Mouse (Mus musculus) adrenal gland, postnatal 4 days (tissue): ENCODE results near the gene Olfr462. TPM values are rescaled to one million over a fixed set of nuclear protein-coding genes. Genes with fewer than 3 reads are reported as not detected.
"Not testable (repeated sequence)": the region's sequence is repeated elsewhere in the genome, so short reads cannot be mapped to it uniquely, and the experiment has no call there.

Experiments used
- DNase-seq, 2 experiments: peaks; one replicate each; pipeline ENCODE4 v3.0.0; 2021 to 2022; ENCODE audit warnings: low spot score in 2 of 2, mixed read lengths in 2 of 2
- long read RNA-seq, 2 experiments: library from polyadenylated mRNA; stranded (forward); transcript quantifications; one replicate each; pipeline ENCODE4 v2.0.0; 2021
- total RNA-seq, 2 experiments: library from RNA; stranded (reverse); gene quantifications; 2 replicates each; pipeline ENCODE4 v1.2.3; 2021

Gene Olfr462
- total RNA-seq, result not detected
- long read RNA-seq, experiment 1, result 0 reads
- long read RNA-seq, experiment 2, result 0 reads

DNA sequence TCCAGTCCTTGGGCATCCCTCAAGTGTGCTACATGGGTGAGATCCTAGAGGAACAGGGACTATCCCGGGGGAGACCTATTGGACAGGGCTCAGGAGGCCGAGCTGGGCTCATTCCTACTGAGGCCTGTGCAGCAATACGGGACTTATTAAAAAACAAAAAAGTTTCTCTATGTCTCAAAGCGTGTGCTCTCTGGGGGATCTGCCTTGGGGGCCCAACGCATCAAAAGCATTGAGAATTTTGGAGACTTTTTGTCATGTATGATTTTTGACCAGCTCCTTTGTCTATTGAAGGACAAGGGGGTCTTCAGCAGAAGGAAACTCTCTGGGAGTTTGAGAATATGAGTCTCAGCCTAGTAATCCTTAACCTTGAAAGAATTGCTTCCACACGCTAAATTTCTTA, at the start of gene Olfr462:
Olfr462 (minus strand) TSS at position 101 of the 400 bp plus-strand sequence.
- no peak for DNase-seq

DNA sequence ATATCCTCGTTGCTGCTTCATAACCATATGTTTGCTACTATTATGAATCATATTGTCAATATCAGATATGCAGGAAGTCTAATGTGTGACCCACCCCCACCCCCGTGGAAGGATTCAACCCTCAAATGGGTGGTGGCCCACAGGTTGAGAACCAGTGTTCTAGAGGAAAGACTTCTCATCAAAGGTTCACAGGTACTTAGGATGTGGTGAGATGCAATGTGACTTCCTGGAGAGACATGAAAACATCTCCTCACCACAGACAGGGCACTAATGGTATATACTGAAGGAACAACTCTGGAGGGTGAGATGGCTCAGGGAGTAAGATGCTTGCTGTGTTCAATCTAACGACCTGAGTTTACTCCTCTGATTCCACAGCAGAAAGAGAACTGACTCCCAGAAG, 43.4 kb upstream of the Olfr462 start:
- no peak for DNase-seq

DNA sequence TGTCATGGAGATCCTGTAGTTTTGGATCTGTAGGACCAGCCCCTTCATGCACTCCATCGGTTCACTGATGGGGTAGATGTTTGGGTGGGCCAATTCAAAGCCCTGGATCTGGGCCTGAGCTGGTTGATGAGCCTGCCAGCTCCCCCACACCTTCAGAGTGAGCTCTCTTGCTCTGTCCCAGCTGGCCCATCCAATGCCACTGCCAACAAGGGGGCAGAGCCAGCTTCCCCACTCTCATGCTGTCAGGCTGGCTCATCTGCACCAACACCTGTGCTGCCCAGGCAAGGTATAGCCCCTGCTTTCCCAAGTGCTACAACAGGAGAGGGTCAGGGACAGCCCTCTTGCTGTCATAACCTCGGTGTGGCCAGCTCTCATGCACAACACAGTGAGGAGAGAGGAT, 41.7 kb upstream of the Olfr462 start:
- DNase-seq, result no peak

DNA sequence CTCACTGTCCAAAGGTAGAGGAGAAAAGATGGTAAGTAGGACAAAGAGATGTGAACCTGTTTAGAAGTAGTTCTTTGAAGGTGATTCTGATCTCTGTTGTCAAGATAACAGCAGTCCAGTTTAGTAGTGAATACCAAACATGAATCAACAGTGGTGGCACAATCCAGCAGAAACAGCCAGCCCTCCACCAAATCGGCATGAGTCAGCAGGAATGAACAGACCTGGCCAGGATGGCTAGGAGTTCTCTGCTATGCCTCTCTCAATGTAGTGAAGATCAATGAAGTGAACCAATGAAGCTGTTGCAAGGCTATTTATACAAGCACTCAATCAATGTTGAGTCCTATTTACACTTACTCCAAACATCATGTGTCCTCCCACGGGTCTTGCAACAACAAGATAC, 38.3 kb upstream of the Olfr462 start:
- DNase-seq, result no peak

DNA sequence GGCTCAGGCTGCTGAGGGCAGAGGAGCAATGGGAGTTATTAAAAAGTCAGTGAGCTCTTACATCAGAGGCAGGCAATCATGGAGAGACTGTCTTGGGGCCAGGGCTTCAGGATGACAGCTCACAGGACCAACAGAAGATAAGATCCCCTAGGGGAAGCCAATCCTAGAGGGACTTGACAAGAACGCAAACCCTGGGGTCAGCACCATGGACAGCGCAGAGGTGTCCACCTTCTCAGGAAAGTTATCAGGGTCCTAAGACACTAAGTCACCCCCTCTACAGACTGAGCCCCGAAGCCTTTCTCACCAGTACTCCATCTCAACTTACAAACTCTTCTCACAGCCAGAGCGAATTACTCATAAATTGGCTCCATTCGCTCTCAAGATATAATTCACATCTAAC, 28.9 kb upstream of the Olfr462 start, which contains the start of gene Olfr464:
Olfr464 (minus strand) TSS at position 2 of the 400 bp plus-strand sequence.
- DNase-seq, result no peak

DNA sequence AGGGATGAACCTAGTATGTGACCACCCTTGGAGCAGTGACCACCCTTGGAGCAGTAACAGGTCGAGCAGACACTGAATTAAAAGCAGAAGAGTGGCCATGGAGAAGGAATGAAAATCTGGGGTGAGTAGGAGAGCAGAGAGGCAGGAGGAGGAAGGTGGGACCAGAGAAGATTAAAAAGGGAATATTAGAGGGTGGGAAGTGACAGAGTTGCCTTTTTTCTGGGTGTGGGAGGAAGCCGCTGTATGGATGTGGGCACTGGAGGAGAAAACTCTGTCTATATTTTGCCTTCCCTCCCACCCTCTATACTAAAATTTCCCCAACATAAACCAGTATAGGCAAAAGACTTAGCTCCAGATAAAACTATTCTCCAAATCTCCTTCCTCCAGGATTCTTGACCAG, 28.2 kb upstream of the Olfr462 start:
- no peak for DNase-seq

DNA sequence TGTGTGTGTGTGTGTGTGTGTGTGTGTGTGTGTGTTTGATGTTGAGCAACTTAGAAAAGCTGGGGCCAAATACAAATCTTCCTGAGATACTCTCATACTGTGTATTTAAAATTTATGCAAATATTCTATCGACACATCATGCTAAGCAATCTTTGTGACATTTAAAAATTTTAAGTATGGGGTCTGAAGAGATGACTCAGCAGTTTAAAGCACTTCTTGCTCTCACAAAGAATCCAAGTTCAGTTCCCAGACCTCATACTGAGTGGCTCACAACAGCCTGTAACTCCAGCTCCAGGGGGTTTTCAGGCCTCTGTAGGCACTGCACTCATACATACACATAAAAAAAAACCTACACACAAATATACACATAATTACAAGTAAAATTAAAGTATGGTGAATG, 23.9 kb upstream of the Olfr462 start:
- DNase-seq, result no peak

DNA sequence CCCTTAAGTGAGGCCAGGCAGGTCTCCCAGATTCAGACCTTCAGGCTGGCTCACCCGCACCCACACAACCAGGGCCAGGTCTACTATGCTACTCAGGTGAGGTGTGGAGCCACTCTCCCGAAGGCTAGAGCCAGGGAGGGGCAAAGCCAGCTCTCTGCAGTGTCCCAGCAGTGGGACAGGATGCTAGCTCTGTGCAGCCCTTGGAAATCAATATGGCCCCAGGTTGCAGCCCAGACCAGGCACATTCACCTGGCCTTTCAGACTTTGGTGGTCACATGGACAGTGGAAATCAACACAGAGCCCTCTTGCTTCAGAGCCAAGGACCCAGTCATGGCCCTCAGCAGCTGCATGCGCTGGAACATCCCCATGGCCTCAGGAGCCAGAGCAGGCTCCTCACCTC, 12.3 kb upstream of the Olfr462 start:
- no peak for DNase-seq

DNA sequence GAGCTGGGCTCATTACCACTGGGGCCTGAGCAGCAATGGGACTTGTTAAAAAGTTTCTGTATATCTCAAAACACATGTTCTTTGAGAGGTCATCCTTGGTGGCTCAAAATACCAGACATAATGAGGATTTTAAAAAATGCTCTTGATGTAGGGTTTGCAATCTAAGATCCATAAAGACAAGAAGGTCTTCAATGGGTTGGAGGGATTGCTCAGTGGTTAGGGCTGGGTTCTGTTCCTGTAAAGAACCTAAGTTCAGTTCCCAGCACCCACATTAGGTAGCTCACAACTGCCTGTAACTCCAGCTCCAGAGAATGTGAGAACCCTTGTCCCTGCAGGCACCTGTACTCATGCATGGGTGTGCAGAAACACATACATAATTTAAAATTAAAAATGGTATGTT, 5.2 kb upstream of the Olfr462 start, which contains the start of gene Olfr463:
Olfr463 (minus strand) TSS at position 101 of the 400 bp plus-strand sequence.
- DNase-seq, result no peak

DNA sequence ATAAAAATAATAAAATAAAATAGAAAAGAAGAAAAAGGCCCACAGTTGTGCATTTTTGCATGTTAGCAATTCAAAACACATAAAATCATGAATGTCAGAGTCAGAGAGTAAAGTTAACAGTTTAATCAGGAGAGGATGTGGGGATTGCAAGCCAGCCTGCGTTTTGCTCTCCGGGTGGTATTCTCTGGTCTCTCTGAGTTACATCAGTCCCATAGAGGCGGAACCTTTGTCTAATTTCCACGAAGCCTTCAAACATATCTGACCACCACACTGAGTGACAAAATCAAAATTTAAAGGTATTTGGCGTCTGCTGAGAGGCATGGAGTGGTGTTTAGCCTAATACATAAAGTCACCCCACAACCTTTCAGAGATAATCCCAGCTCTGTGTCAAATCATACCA, 7.2 kb downstream of the Olfr462 start:
- no peak for DNase-seq

DNA sequence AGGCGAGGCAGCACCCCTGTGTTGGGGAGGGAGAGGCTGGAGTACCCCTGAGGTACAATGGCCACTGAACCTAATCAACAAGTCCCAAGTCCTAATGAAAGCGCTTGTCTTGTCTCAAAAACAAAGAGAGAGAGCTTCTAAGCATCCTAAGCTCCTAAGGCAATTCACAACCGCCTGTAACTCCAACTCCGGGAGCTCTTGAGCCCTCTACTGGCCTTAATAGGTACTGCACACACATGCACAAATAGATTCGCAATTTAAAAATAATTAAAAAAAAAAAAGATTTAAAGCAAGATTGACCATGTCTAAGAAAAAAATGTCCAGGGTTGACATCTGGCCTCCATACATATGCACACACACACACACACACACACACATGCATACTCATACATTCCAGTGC, 8.6 kb downstream of the Olfr462 start:
- no peak for DNase-seq

DNA sequence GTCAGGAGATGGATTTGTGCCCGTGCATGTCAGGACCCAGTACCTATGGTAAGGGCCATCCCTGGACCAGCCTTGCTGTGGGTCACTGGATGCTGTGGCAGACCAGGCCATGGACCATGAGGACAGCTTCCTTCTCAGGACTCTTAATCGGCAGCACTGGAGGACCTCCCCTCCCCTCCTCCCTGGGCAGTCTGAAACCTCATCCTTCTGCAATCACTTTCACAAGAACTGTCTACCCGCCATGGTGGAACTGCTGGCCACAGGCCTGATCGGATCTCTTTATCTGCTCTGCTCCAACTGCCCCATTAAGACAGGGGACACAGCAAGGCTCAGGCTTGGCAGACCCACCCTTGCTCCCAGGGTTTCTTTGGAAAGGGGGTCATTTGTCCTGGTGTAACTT, 10.4 kb downstream of the Olfr462 start:
- no peak for DNase-seq

DNA sequence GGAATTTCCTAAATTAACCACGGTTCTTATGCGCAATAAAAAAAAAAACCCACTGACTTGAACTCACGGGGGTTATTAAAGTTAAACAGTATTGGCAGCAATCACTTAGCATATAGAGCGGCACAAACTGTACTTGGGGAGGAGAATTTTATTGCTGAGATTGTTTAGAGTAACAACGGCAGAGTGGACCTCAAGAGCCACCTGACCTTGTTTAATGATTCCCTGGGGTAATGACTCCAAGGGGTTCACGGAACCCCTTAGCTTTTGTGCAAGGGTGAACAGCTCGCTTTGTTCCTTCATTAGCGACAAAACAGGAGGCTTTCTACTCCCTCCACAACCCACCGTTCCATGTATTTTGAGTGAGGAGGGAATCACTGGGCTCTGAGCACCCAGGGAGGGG, 12.2 kb downstream of the Olfr462 start:
- DNase-seq, result no peak

DNA sequence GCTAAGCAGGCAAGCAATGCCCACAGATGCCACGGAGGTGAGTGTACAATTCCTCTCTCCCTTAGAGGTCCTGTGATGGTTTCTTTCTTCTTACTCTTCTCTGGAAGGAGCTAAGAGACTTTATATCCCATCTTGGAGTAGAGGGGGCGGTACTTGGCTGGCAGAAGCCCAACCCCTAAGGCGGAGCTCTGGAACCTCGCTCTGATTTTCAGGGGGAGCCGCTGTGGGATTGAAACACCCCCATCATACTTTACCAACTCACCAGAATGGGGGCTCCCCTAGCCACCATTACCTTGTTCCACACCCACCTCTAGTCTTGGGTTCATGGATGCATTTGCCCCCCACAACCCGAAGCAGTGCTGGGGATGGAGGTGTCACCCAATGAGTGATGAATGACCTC, 16.6 kb downstream of the Olfr462 start, which contains the start of gene Epx:
Epx (minus strand) TSS at position 101 of the 400 bp plus-strand sequence.
- DNase-seq, result no peak

DNA sequence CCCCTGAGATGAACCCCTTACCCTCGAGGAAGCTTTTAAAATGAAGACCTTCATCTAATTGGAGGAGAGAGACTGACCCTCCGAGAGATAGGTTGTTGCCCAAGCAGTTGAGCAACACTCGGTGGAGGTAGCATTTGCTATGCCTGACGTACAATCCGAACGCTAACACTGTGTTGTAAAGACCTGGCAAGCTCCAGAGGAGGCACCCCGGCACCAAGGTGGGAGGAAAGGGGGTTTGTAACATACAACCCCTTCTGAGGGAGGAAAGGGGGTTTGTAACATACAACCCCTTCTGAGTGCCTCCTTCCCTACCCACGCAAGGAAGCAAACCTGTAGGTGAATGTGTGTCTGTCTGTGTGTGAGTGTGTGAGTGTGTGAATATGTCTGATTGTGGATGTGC, 20.3 kb downstream of the Olfr462 start:
- DNase-seq, result no peak

DNA sequence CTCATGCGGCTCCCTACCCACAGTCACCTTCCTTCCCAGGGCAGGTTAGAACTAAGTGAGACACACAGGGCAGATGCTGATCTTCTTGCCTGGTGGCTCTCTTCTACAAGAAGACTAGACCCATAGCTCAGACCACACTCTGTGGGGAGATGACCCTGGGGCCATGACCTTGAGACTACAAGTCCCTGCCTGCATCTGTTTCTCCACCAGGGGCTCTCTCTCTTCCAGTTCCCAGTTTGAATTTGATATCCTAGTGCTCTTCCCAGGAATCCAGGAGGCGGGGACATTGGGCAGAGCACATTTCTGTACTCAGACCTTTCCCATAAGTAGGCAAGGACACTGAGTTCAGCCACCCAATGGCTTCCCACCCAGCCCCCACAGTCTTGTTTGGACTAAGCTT, 22.0 kb downstream of the Olfr462 start:
- DNase-seq, result no peak

DNA sequence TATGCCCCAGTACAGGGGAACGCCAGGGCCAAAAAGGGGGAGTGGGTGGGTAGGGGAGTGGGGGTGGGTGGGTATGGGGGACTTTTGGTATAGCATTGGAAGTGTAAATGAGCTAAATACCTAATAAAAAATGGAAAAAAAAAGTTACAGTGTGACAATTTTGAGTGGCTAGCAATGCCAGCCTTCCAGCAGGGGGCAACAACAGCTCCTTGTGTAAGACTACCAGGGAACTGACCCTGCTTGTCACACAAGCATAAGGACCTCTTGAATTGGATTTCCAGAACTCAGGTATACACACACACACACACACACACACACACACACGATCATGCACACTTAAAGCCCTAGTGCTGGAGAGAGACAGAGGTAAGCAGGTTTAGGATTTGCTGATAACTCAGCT, 25.2 kb downstream of the Olfr462 start:
- DNase-seq, result not testable (repeated sequence)

DNA sequence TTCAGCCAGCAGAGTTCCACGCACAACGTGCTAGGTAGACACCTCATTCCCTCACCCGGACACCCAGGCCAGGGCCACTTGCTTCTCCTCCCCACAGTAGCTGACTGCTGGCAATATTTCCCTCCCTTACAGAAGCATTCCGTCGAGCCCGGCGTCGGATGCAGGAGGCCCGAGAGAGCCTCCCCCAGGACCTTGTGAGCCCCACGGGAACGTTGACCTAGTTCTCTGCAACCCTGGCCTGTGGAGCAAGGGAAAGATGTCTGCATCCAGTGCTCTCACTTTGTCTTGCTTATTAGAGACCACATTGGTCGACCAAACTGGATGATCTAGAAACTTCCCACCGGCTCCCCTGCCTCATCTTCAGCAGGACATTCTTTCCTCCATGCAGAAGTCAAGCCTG, 29.3 kb downstream of the Olfr462 start:
- DNase-seq, result no peak

DNA sequence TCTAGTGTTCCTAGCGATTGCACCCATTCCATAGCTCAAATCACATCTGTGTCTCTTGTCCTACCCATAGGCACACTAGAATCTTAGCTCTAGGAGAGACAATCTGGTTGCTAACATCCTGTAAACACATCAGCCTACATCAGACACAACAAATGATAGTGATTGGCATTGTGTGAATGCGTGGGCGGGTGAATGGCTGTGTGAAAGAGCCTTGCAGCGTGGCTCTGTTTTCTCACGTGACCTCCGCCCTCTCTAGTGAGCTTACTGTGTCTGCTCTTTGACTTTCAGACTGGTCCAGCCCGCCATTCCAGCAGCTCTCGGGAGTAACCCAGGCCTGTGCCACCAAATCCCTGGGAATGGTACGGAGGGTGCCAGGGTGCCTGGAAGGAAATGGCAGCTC, 31.6 kb downstream of the Olfr462 start:
- no peak for DNase-seq

DNA sequence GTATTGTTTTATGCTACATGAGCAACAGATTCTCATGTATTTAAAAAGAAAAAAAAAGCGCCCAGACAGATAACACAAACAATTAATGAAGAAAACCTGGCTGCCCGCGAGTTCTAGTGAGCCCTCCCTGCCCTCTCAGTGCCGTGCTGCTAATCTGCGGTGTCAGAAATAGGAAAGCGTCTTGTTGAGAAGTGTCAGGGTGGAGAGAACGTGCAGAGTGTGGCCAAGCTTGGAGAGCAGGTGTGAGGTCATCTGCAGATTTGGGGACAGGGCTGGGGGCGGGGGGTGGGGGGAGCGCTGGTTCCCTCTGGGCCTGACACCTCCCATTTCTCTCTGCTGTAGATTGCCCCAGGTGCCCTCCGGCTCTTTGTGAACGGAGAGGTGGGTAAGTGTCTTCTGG, 32.8 kb downstream of the Olfr462 start:
- DNase-seq, result no peak

DNA sequence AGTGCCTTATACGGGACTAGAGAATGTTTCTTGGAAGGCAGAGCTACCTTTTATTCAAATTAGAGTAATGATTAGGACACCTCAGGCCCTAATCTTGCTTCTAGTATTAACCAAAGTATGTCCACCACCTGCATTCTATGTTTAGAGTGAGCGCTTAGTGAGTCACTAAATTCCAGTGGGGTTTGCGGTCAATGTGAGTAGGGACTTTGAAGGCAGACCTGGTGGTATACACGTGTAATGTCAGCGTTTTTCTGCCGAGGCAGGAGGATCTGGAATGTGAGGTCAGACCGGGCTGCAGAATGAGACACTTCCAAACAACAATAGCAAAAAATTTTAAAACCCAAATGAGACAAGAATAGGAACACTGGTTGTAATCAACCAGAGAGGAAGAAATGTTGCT, 37.5 kb downstream of the Olfr462 start:
- no peak for DNase-seq

DNA sequence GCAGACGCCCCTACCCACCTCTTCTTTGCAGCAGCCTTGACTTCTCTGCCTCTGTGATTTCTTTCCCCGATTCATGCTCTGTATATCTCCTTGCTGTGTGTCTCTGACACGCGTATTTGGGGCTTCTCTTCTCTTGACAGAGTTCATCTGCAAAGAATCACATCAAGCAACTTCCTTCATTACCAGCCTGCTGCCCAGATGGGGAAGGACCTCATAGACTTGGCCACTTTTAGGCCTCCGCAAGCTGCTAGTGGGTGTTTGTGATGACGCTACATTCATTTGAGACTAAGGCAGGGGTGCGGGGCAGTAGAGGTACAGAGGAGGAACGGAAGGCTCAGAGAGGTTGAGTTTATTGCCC, 38.5 kb downstream of the Olfr462 start:
- no peak for DNase-seq

DNA sequence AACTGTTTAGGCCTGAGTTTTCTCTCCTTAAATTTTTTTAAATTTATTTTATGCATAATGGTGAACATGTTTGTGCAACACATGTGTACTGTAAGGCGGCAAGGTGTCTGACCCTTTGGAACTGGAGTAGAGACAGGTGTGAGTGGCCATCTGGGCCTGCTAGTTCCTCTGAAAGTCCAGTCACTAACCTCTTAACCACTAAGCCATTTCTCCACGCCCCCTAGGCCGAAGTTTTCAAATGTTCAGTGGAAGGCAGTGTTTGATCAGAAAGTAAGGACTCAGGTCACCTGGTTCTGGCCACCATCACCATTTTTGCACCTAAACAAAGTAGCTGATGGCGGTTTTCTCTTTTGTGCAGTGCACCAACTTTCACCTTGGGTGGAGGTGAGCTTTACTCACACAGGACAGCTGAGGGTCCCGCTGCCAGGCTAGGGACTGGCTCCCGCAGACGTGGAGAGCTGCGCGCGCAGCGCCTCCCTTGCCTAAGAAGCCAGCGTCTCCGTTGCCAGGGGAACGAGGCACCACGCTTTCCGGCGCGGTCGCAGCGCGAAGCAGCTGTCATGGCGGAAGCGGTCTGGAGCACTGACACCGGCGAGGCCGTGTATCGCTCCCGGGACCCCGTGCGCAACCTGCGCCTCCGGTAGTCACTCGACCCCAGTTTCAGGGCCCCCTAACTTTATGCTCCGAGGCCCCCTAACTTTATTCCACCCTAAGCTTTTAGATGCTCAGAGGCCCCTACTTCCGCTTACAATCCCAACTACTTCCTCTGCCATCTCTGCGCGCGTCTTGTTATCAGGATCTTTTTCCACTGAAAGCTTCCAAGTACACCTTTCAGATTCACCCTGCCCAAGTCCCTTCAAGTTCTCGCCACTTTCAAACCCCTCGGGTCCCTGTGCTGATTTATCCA, 39.1 kb downstream of the Olfr462 start, which contains the start of gene Mks1:
Mks1 (plus strand) TSS at position 526 of the 907 bp plus-strand sequence.
- peak; percentile 80 for DNase-seq
